Mouse (Mus musculus) limb, embryonic 12.5 days (tissue): ENCODE measurements around the gene Acss1. TPM values are rescaled to one million over a fixed set of nuclear protein-coding genes. Genes with fewer than 3 reads are reported as not detected.

ENCODE experiments used
- ATAC-seq: fragments of 200-750 bp; cut with Nextera tagmentation; 2 replicates; pipeline ENCODE4 v1.8.0; 2017; ENCODE audit warnings: low read depth, moderate TSS enrichment; ENCODE audit not compliant: insufficient number of reproducible peaks, insufficient read depth, low FRiP score, low TSS enrichment
- H3K27ac ChIP-seq: fragments of 300-500 bp; sonication (generic); 2 replicates; pipeline ENCODE4 v1.5.1; 2016; ENCODE audit warnings: mild to moderate bottlenecking, moderate library complexity
- H3K27me3 ChIP-seq: fragments of 300-500 bp; sonication (generic); 2 replicates; pipeline ENCODE4 v1.6.1; 2016; ENCODE audit warnings: mild to moderate bottlenecking, moderate library complexity
- H3K36me3 ChIP-seq: fragments of 300-500 bp; sonication (generic); 2 replicates; pipeline ENCODE4 v1.6.1; 2016; ENCODE audit warnings: mild to moderate bottlenecking, moderate library complexity
- H3K4me1 ChIP-seq: fragments of 300-500 bp; sonication (generic); replicated peaks from 2 replicates; pipeline ENCODE4 v1.6.1; 2016
- H3K4me2 ChIP-seq: fragments of 300-500 bp; sonication (generic); 2 replicates; pipeline ENCODE4 v1.6.1; 2016; ENCODE audit warnings: mild to moderate bottlenecking, moderate library complexity
- H3K4me3 ChIP-seq: fragments of 300-500 bp; sonication (generic); replicated peaks from 2 replicates; pipeline ENCODE4 v1.5.1; 2016; ENCODE audit warnings: mild to moderate bottlenecking
- H3K9ac ChIP-seq: fragments of 300-500 bp; sonication (generic); replicated peaks from 2 replicates; pipeline ENCODE4 v1.6.1; 2016; ENCODE audit warnings: mild to moderate bottlenecking, moderate library complexity
- H3K9me3 ChIP-seq: fragments of 300-500 bp; sonication (generic); 2 replicates; pipeline ENCODE4 v1.6.1; 2016; ENCODE audit warnings: mild to moderate bottlenecking, moderate library complexity
- WGBS: fragments of 180-500 bp; shearing (Covaris S2); methylation state at CpG from one replicate; pipeline ENCODE4 v1.1.7; 2016; 5-methylcytosine and 5-hydroxymethylcytosine counted together
- polyA plus RNA-seq: library from polyadenylated mRNA; unstranded; fragments of >200 nt; fragmentation: Nextera tagmentation; extraction: Ambion mirVana; gene quantifications from 2 replicates; pipeline ENCODE4 v1.2.1, GENCODE M21; 2016

The Acss1 gene
- polyA plus RNA-seq, 1 experiment from 2014 or later, result 5.2 TPM

DNA sequence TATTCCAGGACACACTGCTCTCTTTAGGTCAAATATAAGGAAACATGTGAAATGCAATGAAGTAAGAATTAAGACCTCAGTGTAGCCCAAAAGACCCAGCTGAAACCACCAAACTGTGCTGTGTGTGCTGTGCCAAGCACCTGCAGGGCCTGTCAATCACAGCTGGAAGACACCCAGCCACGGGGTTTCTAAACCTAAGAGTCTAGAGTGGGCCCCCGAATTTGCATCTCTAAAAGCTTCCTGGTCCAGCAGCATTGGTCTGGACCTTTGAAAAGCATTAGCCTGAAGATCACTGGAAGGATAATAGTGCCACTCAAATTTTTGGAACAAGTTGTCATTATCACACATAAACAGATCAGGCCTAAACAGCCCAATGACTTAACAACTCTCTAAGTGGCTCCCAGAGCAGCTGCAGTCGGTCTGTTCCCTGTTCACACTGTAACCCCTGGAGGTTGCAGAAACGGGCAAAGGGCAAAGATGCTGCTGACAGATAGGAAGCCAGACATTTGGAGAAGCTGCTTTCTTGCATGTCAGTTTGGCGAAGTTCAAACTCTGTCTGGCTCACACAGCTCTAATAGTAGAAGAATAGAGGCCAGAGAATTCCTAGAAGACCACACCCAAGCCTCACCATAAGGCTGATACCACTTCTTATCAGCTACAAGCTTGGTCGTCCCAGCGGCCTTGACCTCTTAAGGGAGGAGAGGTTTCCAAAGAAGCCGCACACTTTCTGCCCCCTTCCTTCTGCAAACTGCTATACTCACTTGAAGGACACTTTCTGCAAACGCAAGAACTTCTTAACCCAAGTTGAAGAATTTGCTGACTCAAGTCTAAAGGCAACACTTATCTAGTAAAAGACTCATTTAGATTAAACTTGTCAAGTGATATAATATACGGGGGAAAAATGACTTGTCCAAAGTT lies 2.5 kb downstream of the Acss1 start:
- Histone ChIP-seq H3K36me3 (no peaks in the 10 kb centered on the region), H3K27ac (no peak overlapping the region), H3K4me2 (no peak overlapping the region), H3K4me1 (peaks cover 10% of the 10 kb centered on the region), H3K27me3 (peaks cover 56% of the 10 kb centered on the region), H3K4me3 (no peak overlapping the region), H3K9me3 (no peaks in the 10 kb centered on the region), H3K9ac (no peak overlapping the region)
- WGBS, result 61% methylated on average over 10 of the region's 10 CpGs
- no peak for ATAC-seq

- Histone ChIP-seq H3K27ac (no peak overlapping the region), H3K36me3 (no peaks in the 10 kb centered on the region), H3K9ac (no peak overlapping the region), H3K9me3 (no peaks in the 10 kb centered on the region), H3K4me3 (no peak overlapping the region), H3K4me2 (no peak overlapping the region), H3K27me3 (peaks cover 54% of the 10 kb centered on the region), H3K4me1 (peaks cover 10% of the 10 kb centered on the region)
- 46% methylated on average over 2 of the region's 2 CpGs for whole genome bisulfite sequencing
- ATAC-seq, result no peak
Measured at GRCm38 (mm10) chr2:150665006-150665405, 3.3 kb downstream of the Acss1 start.

DNA sequence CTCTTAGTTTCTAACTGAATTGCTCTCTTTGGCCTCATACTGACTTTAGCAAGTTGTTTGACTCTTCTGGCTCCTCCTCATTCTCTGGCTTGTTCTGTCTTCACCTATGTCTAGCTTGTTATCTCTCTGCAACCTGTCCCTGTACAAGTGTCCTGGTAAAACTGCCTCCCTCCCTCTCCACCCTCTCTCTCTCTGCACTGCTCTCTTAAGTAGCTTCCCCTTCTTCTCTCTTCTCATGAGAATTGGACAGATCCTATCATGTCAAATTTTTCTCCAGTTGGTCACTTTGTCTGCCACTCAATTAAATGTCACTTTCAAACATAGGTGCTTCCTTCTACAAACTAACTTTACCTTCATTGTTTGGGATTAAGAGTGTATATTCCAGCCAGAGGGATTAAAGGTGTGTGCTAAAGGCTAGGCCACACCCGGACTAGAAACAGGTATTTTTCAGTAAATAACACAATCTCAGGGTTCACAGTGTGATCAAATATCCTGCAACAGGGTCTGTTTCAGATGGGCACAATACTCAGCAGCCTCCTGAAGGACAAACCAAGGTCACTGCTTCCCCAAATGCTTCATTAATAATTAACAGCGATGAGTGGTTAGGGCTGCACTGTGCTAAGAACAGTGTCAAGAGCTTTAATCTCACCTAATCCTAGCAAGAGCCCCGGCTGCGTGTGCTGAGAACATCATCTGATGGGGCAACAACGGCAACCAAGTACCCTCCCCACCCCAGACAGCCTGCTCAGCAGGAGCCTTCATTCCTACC lies 4.0 kb downstream of the Acss1 start:
- no peak for ATAC-seq
- no peaks in the 10 kb centered on the region for H3K9me3 ChIP-seq
- H3K4me3 ChIP-seq, result no peak overlapping the region
- peaks cover 10% of the 10 kb centered on the region for H3K4me1 ChIP-seq
- WGBS, result 76% methylated on average over 5 of the region's 5 CpGs
- peaks cover 48% of the 10 kb centered on the region for H3K27me3 ChIP-seq
- no peak overlapping the region for H3K27ac ChIP-seq
- no peak overlapping the region for H3K9ac ChIP-seq
- no peaks in the 10 kb centered on the region for H3K36me3 ChIP-seq
- no peak overlapping the region for H3K4me2 ChIP-seq

DNA sequence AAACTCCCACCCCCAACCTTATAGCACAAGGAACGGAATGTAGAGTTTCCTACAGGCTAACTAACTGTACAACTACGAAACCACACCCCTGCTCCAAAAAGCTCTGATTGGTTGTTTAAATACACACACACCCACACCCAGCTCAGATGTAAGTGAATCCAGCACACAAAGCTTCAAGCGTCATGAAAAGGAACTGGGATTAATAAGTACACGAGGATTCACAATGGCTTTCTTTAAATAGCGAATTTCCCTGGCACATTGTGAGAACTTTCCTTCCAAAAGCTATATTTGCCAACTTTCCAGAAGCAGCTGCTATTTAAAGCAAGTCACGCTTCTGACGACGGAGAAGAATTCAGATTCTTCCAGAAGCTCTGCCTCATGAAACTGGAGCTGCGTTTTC lies 5.0 kb downstream of the Acss1 start:
- Histone ChIP-seq H3K4me2 (no peak overlapping the region), H3K4me1 (peaks cover 6% of the 10 kb centered on the region), H3K27ac (no peak overlapping the region), H3K27me3 (peaks cover 39% of the 10 kb centered on the region), H3K9me3 (no peaks in the 10 kb centered on the region), H3K36me3 (no peaks in the 10 kb centered on the region), H3K4me3 (no peak overlapping the region), H3K9ac (no peak overlapping the region)
- ATAC-seq, result no peak
- WGBS, result 73% methylated on average over 9 of the region's 9 CpGs

DNA sequence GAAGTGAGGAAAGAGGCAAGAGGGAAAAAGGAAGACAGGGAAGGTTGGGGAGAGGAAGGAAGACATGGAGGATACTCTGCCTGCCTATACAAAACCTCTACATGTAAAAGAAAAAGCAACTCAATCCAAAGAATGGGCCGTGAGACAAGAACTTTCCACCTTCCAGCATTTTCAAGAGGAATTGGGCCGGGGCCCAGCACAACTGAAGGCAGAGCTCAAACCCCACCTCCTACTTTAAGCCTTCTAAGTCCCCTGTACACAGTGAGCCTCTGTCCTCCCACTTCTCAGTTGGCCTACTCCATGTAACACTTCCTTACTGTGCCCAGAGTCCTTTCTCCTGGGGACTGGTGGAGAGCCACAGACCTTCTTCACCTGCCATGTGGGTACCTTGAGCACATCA lies 6.3 kb downstream of the Acss1 start:
- no peak overlapping the region for H3K9ac ChIP-seq
- no peak for ATAC-seq
- H3K27ac ChIP-seq, result no peak overlapping the region
- H3K4me1 ChIP-seq, result no peaks in the 10 kb centered on the region
- 92% methylated on average over 2 of the region's 2 CpGs for WGBS
- peaks cover 27% of the 10 kb centered on the region for H3K27me3 ChIP-seq
- H3K36me3 ChIP-seq, result no peaks in the 10 kb centered on the region
- H3K4me3 ChIP-seq, result no peak overlapping the region
- no peak overlapping the region for H3K4me2 ChIP-seq
- H3K9me3 ChIP-seq, result peaks cover 3% of the 10 kb centered on the region; the same call in 1 of the 2 replicates

DNA sequence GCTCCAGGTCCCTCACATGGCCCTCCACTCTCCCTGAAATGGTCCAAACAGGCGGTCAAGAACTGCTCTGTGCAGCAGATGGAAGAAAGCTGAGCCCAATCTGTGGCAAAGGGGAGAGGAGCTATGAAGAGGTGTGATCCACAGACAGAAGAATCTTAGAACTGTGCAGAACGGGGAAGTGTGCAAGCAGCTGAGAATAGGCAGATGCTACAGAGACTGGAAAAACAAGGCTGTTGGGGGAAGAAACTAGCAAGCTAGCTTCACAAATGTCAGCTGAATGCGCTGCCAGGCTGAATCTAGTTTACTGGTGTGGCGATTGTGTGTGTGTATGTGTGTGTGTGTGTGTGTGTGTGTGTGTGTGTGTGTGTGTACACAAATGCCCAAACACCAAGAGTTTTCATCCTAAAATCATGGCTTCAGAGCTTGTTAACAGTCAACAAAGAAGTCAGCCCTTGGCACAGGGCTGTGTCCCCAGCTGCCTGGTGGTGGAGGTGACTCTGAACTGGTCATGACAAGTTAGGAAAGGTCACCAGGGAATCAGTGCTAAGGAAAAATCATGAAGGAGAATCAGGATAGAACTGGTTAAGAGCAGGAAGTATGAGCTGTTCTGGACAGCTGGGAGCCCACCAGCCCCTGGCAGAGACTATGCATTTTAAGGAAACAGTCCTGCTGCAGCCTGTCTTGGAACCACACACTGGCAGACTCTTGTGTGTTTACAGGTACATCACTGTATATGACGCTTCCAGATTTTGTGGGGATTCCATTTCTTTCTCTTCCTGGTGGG lies 7.4 kb downstream of the Acss1 start:
- Histone ChIP-seq H3K4me1 (no peaks in the 10 kb centered on the region), H3K4me3 (no peak overlapping the region), H3K36me3 (no peaks in the 10 kb centered on the region), H3K9ac (no peak overlapping the region), H3K27ac (no peak overlapping the region), H3K4me2 (no peak overlapping the region), H3K27me3 (peaks cover 16% of the 10 kb centered on the region), H3K9me3 (peaks cover 3% of the 10 kb centered on the region; the same call in 1 of the 2 replicates)
- no peak for ATAC-seq
- 83% methylated on average over 5 of the region's 5 CpGs for WGBS

GRCm38 (mm10) chr2:150660049-150660448 lies 8.3 kb downstream of the Acss1 start:
- no peak for ATAC-seq
- Histone ChIP-seq H3K36me3 (no peaks in the 10 kb centered on the region), H3K9me3 (peaks cover 3% of the 10 kb centered on the region; the same call in 1 of the 2 replicates), H3K4me2 (no peak overlapping the region), H3K9ac (no peak overlapping the region), H3K27me3 (peaks cover 9% of the 10 kb centered on the region; the same call in 1 of the 2 replicates), H3K4me3 (no peak overlapping the region), H3K27ac (no peak overlapping the region), H3K4me1 (no peaks in the 10 kb centered on the region)
- WGBS, result 77% methylated on average over 4 of the region's 4 CpGs

- no peaks in the 10 kb centered on the region for H3K4me1 ChIP-seq
- no peak overlapping the region for H3K4me2 ChIP-seq
- no peak for ATAC-seq
- H3K27ac ChIP-seq, result no peak overlapping the region
- peaks cover 3% of the 10 kb centered on the region; the same call in 1 of the 2 replicates for H3K9me3 ChIP-seq
- no peaks in the 10 kb centered on the region for H3K36me3 ChIP-seq
- no peak overlapping the region for H3K9ac ChIP-seq
- no peak overlapping the region for H3K4me3 ChIP-seq
- WGBS, result 71% methylated on average over 8 of the region's 8 CpGs
- no peaks in the 10 kb centered on the region for H3K27me3 ChIP-seq
Measured at GRCm38 (mm10) chr2:150656975-150657768, 11.1 kb downstream of the Acss1 start.

- no peak overlapping the region for H3K4me2 ChIP-seq
- H3K9me3 ChIP-seq, result peaks cover 3% of the 10 kb centered on the region; the same call in 1 of the 2 replicates
- H3K36me3 ChIP-seq, result no peaks in the 10 kb centered on the region
- peaks cover 5% of the 10 kb centered on the region; the same call in 1 of the 2 replicates for H3K4me1 ChIP-seq
- no peak for ATAC-seq
- no peak overlapping the region for H3K27ac ChIP-seq
- H3K9ac ChIP-seq, result no peak overlapping the region
- WGBS, result 86% methylated on average over 3 of the region's 3 CpGs
- no peaks in the 10 kb centered on the region for H3K27me3 ChIP-seq
- H3K4me3 ChIP-seq, result no peak overlapping the region
Measured at GRCm38 (mm10) chr2:150656112-150656511, 12.2 kb downstream of the Acss1 start.

DNA sequence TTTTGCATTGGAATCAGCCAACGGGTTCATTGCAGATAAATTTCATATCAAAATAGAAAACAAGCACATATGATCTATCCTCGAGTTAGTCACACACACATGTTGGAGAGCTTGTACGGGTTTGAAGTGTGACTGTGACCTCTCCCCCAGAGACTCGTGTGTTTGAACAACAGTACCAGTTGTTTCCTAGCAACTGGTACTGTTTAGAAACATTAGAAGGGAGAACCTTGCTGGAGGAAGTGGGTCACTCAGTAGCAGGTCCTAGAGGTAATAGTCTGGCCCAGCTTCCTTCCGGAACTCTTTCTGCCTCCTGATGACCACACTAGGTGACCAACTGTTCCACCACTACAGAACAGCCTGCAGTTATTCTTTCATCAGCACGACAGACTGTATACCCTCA lies 13.0 kb downstream of the Acss1 start:
- H3K9me3 ChIP-seq, result peaks cover 3% of the 10 kb centered on the region; the same call in 1 of the 2 replicates
- H3K4me1 ChIP-seq, result peaks cover 10% of the 10 kb centered on the region
- H3K4me3 ChIP-seq, result no peak overlapping the region
- H3K4me2 ChIP-seq, result no peak overlapping the region
- H3K27me3 ChIP-seq, result no peaks in the 10 kb centered on the region
- no peaks in the 10 kb centered on the region for H3K36me3 ChIP-seq
- H3K27ac ChIP-seq, result no peak overlapping the region
- WGBS, result 80% methylated on average over 6 of the region's 6 CpGs
- H3K9ac ChIP-seq, result no peak overlapping the region
- no peak for ATAC-seq
